Mouse (Mus musculus) lung, postnatal 0 days (tissue): Measurements from ENCODE around the gene Kcnh1.

ENCODE experiments used
- CTCF ChIP-seq: IDR thresholded peaks from 2 replicates; pipeline ENCODE4 v1.5.1; 2016; ENCODE audit warnings: antibody characterized with exemption, mild to moderate bottlenecking
- EP300 ChIP-seq: IDR thresholded peaks from 2 replicates; pipeline ENCODE4 v1.6.1; 2016; ENCODE audit warnings: antibody characterized with exemption, mild to moderate bottlenecking, control low read depth

GRCm38 (mm10) chr1:192171477-192171876, 19.1 kb upstream of the Kcnh1 start:
- no peak for TF ChIP-seq CTCF
- TF ChIP-seq EP300 = no peak
